Mouse (Mus musculus) bone marrow macrophage, adult 2 months (primary cell): Measurements from ENCODE around the gene Cnn1.

Source experiments
- CTCF ChIP-seq: IDR thresholded peaks from 2 replicates; pipeline ENCODE4 v1.5.1; 2012; ENCODE audit warnings: low read depth, mild to moderate bottlenecking, low read length, moderate library complexity
- POLR2A ChIP-seq: IDR thresholded peaks from 2 replicates; pipeline ENCODE4 v1.6.1; 2012; ENCODE audit warnings: mild to moderate bottlenecking, low read depth, low read length, borderline replicate concordance

DNA sequence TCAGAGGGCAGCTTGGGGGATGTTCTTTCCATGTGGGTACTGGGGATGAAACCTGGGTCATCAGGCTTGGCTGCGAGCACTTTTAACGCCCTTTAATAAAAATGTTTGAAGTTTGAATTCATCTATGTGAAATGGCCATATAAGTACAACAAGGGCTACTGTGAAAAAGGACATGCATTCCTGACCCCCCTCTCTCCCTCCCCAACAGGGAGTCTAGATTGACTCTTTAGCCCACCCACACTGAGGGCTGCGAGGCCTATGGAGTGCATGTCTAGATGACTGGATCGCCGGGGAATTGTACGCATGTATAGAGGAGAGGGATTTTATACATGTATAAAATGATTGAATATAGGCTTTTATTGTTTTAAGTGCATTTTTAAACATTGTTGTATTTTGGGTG lies 13.0 kb upstream of the Cnn1 start:
- no peak for TF ChIP-seq CTCF
- TF ChIP-seq POLR2A, result no peak
